Mouse (Mus musculus) telencephalon, adult 2 months (tissue): ENCODE results near the gene Zfp57.
"Not testable (repeated sequence)": the region's sequence is repeated elsewhere in the genome, so short reads cannot be mapped to it uniquely, and the experiment has no call there.

Source experiments
- DNase-seq: peaks from one replicate; pipeline ENCODE4 v3.0.0-alpha.2; 2011; ENCODE audit warnings: low read depth, low spot score

Zfp57 gene

GRCm38 (mm10) chr17:36995448-36995847 is 5.5 kb upstream of the Zfp57 start:
- no peak for DNase-seq

- no peak for DNase-seq
Measured at GRCm38 (mm10) chr17:36997033-36997735, 3.8 kb upstream of the Zfp57 start.

- DNase-seq = no peak
Measured at GRCm38 (mm10) chr17:36998477-36998876, 2.5 kb upstream of the Zfp57 start.

- DNase-seq = no peak
Measured at GRCm38 (mm10) chr17:37002364-37003330, 1.7 kb downstream of the Zfp57 start.

- no peak for DNase-seq
Measured at GRCm38 (mm10) chr17:37003366-37003765, 2.4 kb downstream of the Zfp57 start.

- DNase-seq = no peak
Measured at GRCm38 (mm10) chr17:37008161-37008560, 7.2 kb downstream of the Zfp57 start.

- DNase-seq = no peak
Measured at GRCm38 (mm10) chr17:37009460-37010042, 8.6 kb downstream of the Zfp57 start.

- DNase-seq = no peak
Measured at GRCm38 (mm10) chr17:37011719-37012118, 10.8 kb downstream of the Zfp57 start.

- DNase-seq = no peak
Measured at GRCm38 (mm10) chr17:37012141-37012540, 11.2 kb downstream of the Zfp57 start.

- DNase-seq = no peak
Measured at GRCm38 (mm10) chr17:37016333-37016732, 15.4 kb downstream of the Zfp57 start.

GRCm38 (mm10) chr17:37018328-37018727 is 17.4 kb downstream of the Zfp57 start:
- peak; percentile 74 for DNase-seq

- DNase-seq = not testable (repeated sequence)
Measured at GRCm38 (mm10) chr17:37019242-37019641, 18.3 kb downstream of the Zfp57 start.

GRCm38 (mm10) chr17:37022628-37023576 is 21.9 kb downstream of the Zfp57 start, which contains the start of gene Mog:
Mog (minus strand) TSS chr17:37023398.
- peak; percentile 69 for DNase-seq

- DNase-seq = no peak
Measured at GRCm38 (mm10) chr17:37026425-37026824, 25.5 kb downstream of the Zfp57 start.

GRCm38 (mm10) chr17:37027486-37027885 is 26.5 kb downstream of the Zfp57 start:
- DNase-seq = no peak

GRCm38 (mm10) chr17:37028212-37028611 is 27.2 kb downstream of the Zfp57 start:
- DNase-seq = no peak

GRCm38 (mm10) chr17:37028683-37029120 is 27.7 kb downstream of the Zfp57 start:
- peak; percentile 93 for DNase-seq

- DNase-seq = no peak
Measured at GRCm38 (mm10) chr17:37029162-37029561, 28.2 kb downstream of the Zfp57 start.

GRCm38 (mm10) chr17:37039127-37039894 is 38.3 kb downstream of the Zfp57 start:
- no peak for DNase-seq

GRCm38 (mm10) chr17:37044651-37045244 is 43.8 kb downstream of the Zfp57 start:
- DNase-seq = no peak
